Mouse (Mus musculus) midbrain, embryonic 14.5 days (tissue): ENCODE measurements at regions not wholly inside any gene's neighbourhood (a gene's known extent, or its start where the extent isn't known, plus 50 kb on each side); places are given as distances from the start of the nearest gene placed in this dataset.

Experiments used
- ATAC-seq: fragments of 200-750 bp; cut with Nextera tagmentation; 2 replicates; pipeline ENCODE4 v1.8.0; 2017; ENCODE audit warnings: moderate number of reproducible peaks, moderate library complexity; ENCODE audit not compliant: low FRiP score, low TSS enrichment
- DNase-seq: peaks from one replicate; pipeline ENCODE4 v3.0.0-alpha.2; 2015
- H3K27ac ChIP-seq: fragments of 300-500 bp; sonication (generic); replicated peaks from 2 replicates; pipeline ENCODE4 v1.5.1; 2014; ENCODE audit warnings: mild to moderate bottlenecking, low read depth, low read length, moderate library complexity
- H3K27me3 ChIP-seq: fragments of 300-500 bp; sonication (generic); 2 replicates; pipeline ENCODE4 v1.6.1; 2014; ENCODE audit warnings: low read length, control low read depth, mixed read lengths; ENCODE audit not compliant: control insufficient read depth, insufficient read depth
- H3K36me3 ChIP-seq: fragments of 300-500 bp; sonication (generic); 2 replicates; pipeline ENCODE4 v1.6.1; 2014; ENCODE audit warnings: low read length, control low read depth; ENCODE audit not compliant: control insufficient read depth, insufficient read depth
- H3K4me1 ChIP-seq: fragments of 300-500 bp; sonication (generic); 2 replicates; pipeline ENCODE4 v1.6.1; 2014; ENCODE audit warnings: mild to moderate bottlenecking, antibody characterized with exemption, low read length, control low read depth; ENCODE audit not compliant: control insufficient read depth, insufficient read depth
- H3K4me2 ChIP-seq: fragments of 300-500 bp; sonication (generic); 2 replicates; pipeline ENCODE4 v1.6.1; 2014; ENCODE audit warnings: mild to moderate bottlenecking, low read length, moderate library complexity
- H3K4me3 ChIP-seq: fragments of 300-500 bp; sonication (generic); replicated peaks from 2 replicates; pipeline ENCODE4 v1.5.1; 2014; ENCODE audit warnings: low read depth, low read length
- H3K9ac ChIP-seq: fragments of 300-500 bp; sonication (generic); replicated peaks from 2 replicates; pipeline ENCODE4 v1.6.1; 2014; ENCODE audit warnings: mild to moderate bottlenecking, low read length, moderate library complexity
- H3K9me3 ChIP-seq: fragments of 300-500 bp; sonication (generic); 2 replicates; pipeline ENCODE4 v1.6.1; 2016; ENCODE audit warnings: low read length, control low read depth, mixed read lengths; ENCODE audit not compliant: control insufficient read depth
- WGBS: fragments of 180-500 bp; shearing (Covaris S2); extraction: QIAGEN DNeasy Blood & Tissue Kit; methylation state at CpG from one replicate; pipeline ENCODE4 v1.1.7; 2014; 5-methylcytosine and 5-hydroxymethylcytosine counted together

- Histone ChIP-seq H3K4me2 (no peak overlapping the region), H3K4me1 (no peaks in the 10 kb centered on the region), H3K36me3 (no peaks in the 10 kb centered on the region), H3K9me3 (no peaks in the 10 kb centered on the region), H3K27ac (no peak overlapping the region), H3K27me3 (no peaks in the 10 kb centered on the region), H3K4me3 (no peak overlapping the region), H3K9ac (no peak overlapping the region)
- ATAC-seq: no peak
- no peak for DNase-seq
- 86% methylated on average over 4 of the region's 4 CpGs for WGBS
These were observed 267.3 kb upstream of the Lyplal1 start for GRCm38 (mm10) chr1:186384440-186384839.

GRCm38 (mm10) chr1:186383453-186383852 is 266.3 kb upstream of the Lyplal1 start:
- WGBS: 72% methylated on average over 2 of the region's 2 CpGs
- Histone ChIP-seq H3K4me3 (no peak overlapping the region), H3K27me3 (no peaks in the 10 kb centered on the region), H3K9me3 (no peaks in the 10 kb centered on the region), H3K36me3 (no peaks in the 10 kb centered on the region), H3K9ac (no peak overlapping the region), H3K4me1 (no peaks in the 10 kb centered on the region), H3K4me2 (no peak overlapping the region), H3K27ac (no peak overlapping the region)
- ATAC-seq: no peak
- no peak for DNase-seq

- H3K4me1 ChIP-seq: no peaks in the 10 kb centered on the region
- no peak overlapping the region for H3K4me2 ChIP-seq
- no peaks in the 10 kb centered on the region for H3K36me3 ChIP-seq
- no peak overlapping the region for H3K9ac ChIP-seq
- WGBS: 94% methylated on average over 3 of the region's 3 CpGs
- H3K27ac ChIP-seq: no peak overlapping the region
- H3K4me3 ChIP-seq: no peak overlapping the region
- DNase-seq: no peak
- H3K27me3 ChIP-seq: no peaks in the 10 kb centered on the region
- H3K9me3 ChIP-seq: no peaks in the 10 kb centered on the region
- ATAC-seq: no peak
These were observed 265.9 kb upstream of the Lyplal1 start for GRCm38 (mm10) chr1:186383006-186383405.

- ATAC-seq (no peak), DNase-seq (no peak)
- no peak overlapping the region for H3K4me2 ChIP-seq
- no peaks in the 10 kb centered on the region for H3K36me3 ChIP-seq
- WGBS: 91% methylated on average over 10 of the region's 10 CpGs
- no peaks in the 10 kb centered on the region for H3K27me3 ChIP-seq
- no peaks in the 10 kb centered on the region for H3K4me1 ChIP-seq
- H3K4me3 ChIP-seq: no peak overlapping the region
- no peaks in the 10 kb centered on the region for H3K9me3 ChIP-seq
- no peak overlapping the region for H3K9ac ChIP-seq
- no peak overlapping the region for H3K27ac ChIP-seq
These were observed 263.1 kb upstream of the Lyplal1 start for GRCm38 (mm10) chr1:186379938-186380847.

- no peak for DNase-seq
- ATAC-seq: no peak
- Histone ChIP-seq H3K4me2 (no peak overlapping the region), H3K36me3 (no peaks in the 10 kb centered on the region), H3K4me1 (no peaks in the 10 kb centered on the region), H3K4me3 (no peak overlapping the region), H3K27ac (no peak overlapping the region), H3K27me3 (no peaks in the 10 kb centered on the region), H3K9ac (no peak overlapping the region), H3K9me3 (no peaks in the 10 kb centered on the region)
- WGBS: 87% methylated on average over 9 of the region's 9 CpGs
These were observed 260.0 kb upstream of the Lyplal1 start for GRCm38 (mm10) chr1:186376906-186377623.

- no peak for DNase-seq
- no peak overlapping the region for H3K4me3 ChIP-seq
- no peaks in the 10 kb centered on the region for H3K9me3 ChIP-seq
- no peaks in the 10 kb centered on the region for H3K4me1 ChIP-seq
- no peak overlapping the region for H3K4me2 ChIP-seq
- H3K36me3 ChIP-seq: no peaks in the 10 kb centered on the region
- no peak overlapping the region for H3K9ac ChIP-seq
- 79% methylated on average over 9 of the region's 9 CpGs for WGBS
- no peaks in the 10 kb centered on the region for H3K27me3 ChIP-seq
- no peak for ATAC-seq
- no peak overlapping the region for H3K27ac ChIP-seq
These were observed 257.0 kb upstream of the Lyplal1 start for GRCm38 (mm10) chr1:186374009-186374649.

- no peak overlapping the region for H3K27ac ChIP-seq
- no peaks in the 10 kb centered on the region for H3K4me1 ChIP-seq
- ATAC-seq: no peak
- H3K4me2 ChIP-seq: no peak overlapping the region
- H3K4me3 ChIP-seq: no peak overlapping the region
- no peaks in the 10 kb centered on the region for H3K9me3 ChIP-seq
- peak; percentile 24 for DNase-seq
- H3K36me3 ChIP-seq: no peaks in the 10 kb centered on the region
- WGBS: 11% methylated on average over 4 of the region's 4 CpGs
- H3K9ac ChIP-seq: no peak overlapping the region
- no peaks in the 10 kb centered on the region for H3K27me3 ChIP-seq
These were observed 256.3 kb upstream of the Lyplal1 start for GRCm38 (mm10) chr1:186373386-186373785.

GRCm38 (mm10) chr1:186372770-186373353 is 255.8 kb upstream of the Lyplal1 start:
- no peak for DNase-seq
- Histone ChIP-seq H3K4me2 (no peak overlapping the region), H3K9ac (no peak overlapping the region), H3K27me3 (no peaks in the 10 kb centered on the region), H3K4me3 (no peak overlapping the region), H3K36me3 (no peaks in the 10 kb centered on the region), H3K27ac (no peak overlapping the region), H3K9me3 (no peaks in the 10 kb centered on the region), H3K4me1 (no peaks in the 10 kb centered on the region)
- 94% methylated on average over 2 of the region's 2 CpGs for whole genome bisulfite sequencing
- peak; percentile 17; the same call in 1 of the 2 replicates for ATAC-seq
